Mouse (Mus musculus): Measurements from ENCODE around the gene Dnhd1.
A peak's percentile ranks its signal among the peaks of the same experiment; 100 is the strongest.
"Not testable (repeated sequence)": the region's sequence is repeated elsewhere in the genome, so short reads cannot be mapped to it uniquely, and the experiment has no call there.

Dnhd1 gene

GRCm38 (mm10) chr7:105640233-105640893 is 10.3 kb upstream of the Dnhd1 start, which contains the start of the genes Arfip2 and Gm45799:
Arfip2 (minus strand) TSS chr7:105640416.
Gm45799 (plus strand) TSS chr7:105640552.
- DNase-seq (ENCODE audit: low spot score) = peak; percentile 98

- DNase-seq (ENCODE audit: low spot score) = no peak
Observed at GRCm38 (mm10) chr7:105640894-105641255, 9.8 kb upstream of the Dnhd1 start.

- DNase-seq (ENCODE audit: low spot score) = no peak
Observed at GRCm38 (mm10) chr7:105641936-105642335, 8.7 kb upstream of the Dnhd1 start.

- DNase-seq (ENCODE audit: low spot score) = no peak
Observed at GRCm38 (mm10) chr7:105685541-105686197, 35.0 kb downstream of the Dnhd1 start.

GRCm38 (mm10) chr7:105690875-105691274 is 40.2 kb downstream of the Dnhd1 start:
- no peak for DNase-seq (ENCODE audit: low spot score)

GRCm38 (mm10) chr7:105703184-105703583 is 52.6 kb downstream of the Dnhd1 start:
- peak; percentile 45 for DNase-seq (ENCODE audit: low spot score)

- no peak for DNase-seq (ENCODE audit: low spot score)
Observed at GRCm38 (mm10) chr7:105703816-105704215, 53.2 kb downstream of the Dnhd1 start.

- no peak for DNase-seq (ENCODE audit: low spot score)
Observed at GRCm38 (mm10) chr7:105708733-105709132, 58.1 kb downstream of the Dnhd1 start.

GRCm38 (mm10) chr7:105715366-105715765 is 64.7 kb downstream of the Dnhd1 start:
- DNase-seq (ENCODE audit: low spot score) = no peak

- no peak for DNase-seq (ENCODE audit: low spot score)
Observed at GRCm38 (mm10) chr7:105721916-105722315, 71.3 kb downstream of the Dnhd1 start.

- DNase-seq (ENCODE audit: low spot score) = peak; percentile 78
Observed at GRCm38 (mm10) chr7:105726144-105726979, 75.7 kb downstream of the Dnhd1 start.

GRCm38 (mm10) chr7:105726980-105727325 is 76.3 kb downstream of the Dnhd1 start:
- no peak for DNase-seq (ENCODE audit: low spot score)

- DNase-seq (ENCODE audit: low spot score) = no peak
Observed at GRCm38 (mm10) chr7:105728701-105729428, 78.2 kb downstream of the Dnhd1 start.

- no peak for DNase-seq (ENCODE audit: low spot score)
Observed at GRCm38 (mm10) chr7:105733836-105734235, 83.2 kb downstream of the Dnhd1 start.

- DNase-seq (ENCODE audit: low spot score) = no peak
Observed at GRCm38 (mm10) chr7:105734826-105735225, 84.2 kb downstream of the Dnhd1 start.

- DNase-seq (ENCODE audit: low spot score) = not testable (repeated sequence)
Observed at GRCm38 (mm10) chr7:105735464-105735863, 84.8 kb downstream of the Dnhd1 start.

- DNase-seq (ENCODE audit: low spot score) = peak; percentile 95
Observed at GRCm38 (mm10) chr7:105736264-105736901, 85.8 kb downstream of the Dnhd1 start, which contains the start of gene Ilk. Ilk (plus strand) TSS chr7:105736592.

- DNase-seq (ENCODE audit: low spot score) = peak; percentile 42
Observed at GRCm38 (mm10) chr7:105736911-105737521, 86.4 kb downstream of the Dnhd1 start, which contains the start of gene Rrp8. Rrp8 (minus strand) TSS chr7:105737385.

GRCm38 (mm10) chr7:105737648-105738047 is 87.0 kb downstream of the Dnhd1 start:
- no peak for DNase-seq (ENCODE audit: low spot score)

- DNase-seq (ENCODE audit: low spot score) = no peak
Observed at GRCm38 (mm10) chr7:105738286-105738685, 87.7 kb downstream of the Dnhd1 start.

GRCm38 (mm10) chr7:105738948-105739347 is 88.3 kb downstream of the Dnhd1 start:
- no peak for DNase-seq (ENCODE audit: low spot score)
